Mouse (Mus musculus) lung, adult 2 months (tissue): Measurements from ENCODE around the gene Sh3pxd2a. TPM values are rescaled to one million over a fixed set of nuclear protein-coding genes. Genes with fewer than 3 reads are reported as not detected.

Experiments
- DNase-seq: peaks from one replicate; pipeline ENCODE4 v3.0.0; 2022
- H3K4me1 ChIP-seq: fragments of 200-500 bp; 2 replicates; pipeline ENCODE4 v1.6.1; 2011; ENCODE audit warnings: low read length; ENCODE audit not compliant: control insufficient read depth, insufficient read depth
- H3K4me3 ChIP-seq: fragments of 200-500 bp; replicated peaks from 2 replicates; pipeline ENCODE3; 2011; ENCODE audit warnings: low read depth, mild to moderate bottlenecking, control low read depth, low read length; ENCODE audit errors: extremely low read depth
- CTCF ChIP-seq: fragments of 200-500 bp; IDR thresholded peaks from 2 replicates; pipeline ENCODE4 v1.5.1; 2011; ENCODE audit warnings: mild to moderate bottlenecking, low read length, control low read depth; ENCODE audit not compliant: insufficient read depth
- POLR2A ChIP-seq: fragments of 200-500 bp; IDR thresholded peaks from 2 replicates; pipeline ENCODE4 v1.6.1; 2011; ENCODE audit warnings: low read depth, mild to moderate bottlenecking, control low read depth, low read length, borderline replicate concordance; ENCODE audit errors: extremely low read depth
- WGBS: fragments of 180-500 bp; shearing (Covaris S2); methylation state at CpG from one replicate; pipeline ENCODE4 v1.1.7; 2018; 5-methylcytosine and 5-hydroxymethylcytosine counted together
- polyA plus RNA-seq: library from polyadenylated mRNA; depleted of rRNA; stranded (reverse); fragments of >200 nt; gene quantifications from 2 replicates; pipeline ENCODE4 v1.2.3, GENCODE M21; 2012

Gene Sh3pxd2a
- polyA plus RNA-seq, 1 experiment, result 40.9 TPM

DNA sequence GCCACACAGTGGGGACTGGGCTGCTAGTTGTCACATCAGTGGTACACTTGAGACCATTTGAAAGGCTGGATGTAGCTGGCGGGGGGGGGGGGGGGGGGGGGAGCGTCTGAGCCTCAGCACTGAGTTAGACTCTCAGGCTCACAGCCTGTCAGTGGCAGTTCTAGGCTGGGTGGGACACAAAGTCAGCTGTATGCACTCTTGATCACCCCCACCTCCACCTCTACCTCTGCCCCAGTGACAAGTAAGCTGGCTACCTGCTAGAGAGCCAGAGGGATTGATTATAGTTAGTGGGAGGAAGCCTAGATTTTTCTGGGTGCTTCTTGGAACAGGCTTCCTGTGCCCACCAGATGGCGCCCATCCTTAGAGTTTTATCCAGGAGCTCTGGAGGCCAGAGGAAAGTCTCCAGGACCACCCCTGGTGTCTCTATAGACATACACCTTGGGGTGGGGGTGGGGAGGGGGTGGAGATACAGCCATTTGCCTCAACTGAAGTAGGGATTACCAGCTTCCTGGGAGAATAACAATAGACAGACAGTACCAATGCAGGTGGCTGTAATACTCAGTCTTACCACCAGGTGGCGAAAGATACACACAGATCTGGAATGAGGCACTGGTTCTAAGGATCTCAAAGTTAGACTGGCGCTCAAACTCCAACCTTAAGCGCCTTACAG lies 107.9 kb downstream of the Sh3pxd2a start:
- Histone ChIP-seq H3K4me1 (peaks cover 3% of the 10 kb centered on the region; the same call in 1 of the 2 replicates), H3K4me3 (no peak overlapping the region)
- TF ChIP-seq CTCF (peak; percentile 55), POLR2A (no peak)
- peak; percentile 78 for DNase-seq
- 8% methylated on average over 4 of the region's 6 CpGs for WGBS

DNA sequence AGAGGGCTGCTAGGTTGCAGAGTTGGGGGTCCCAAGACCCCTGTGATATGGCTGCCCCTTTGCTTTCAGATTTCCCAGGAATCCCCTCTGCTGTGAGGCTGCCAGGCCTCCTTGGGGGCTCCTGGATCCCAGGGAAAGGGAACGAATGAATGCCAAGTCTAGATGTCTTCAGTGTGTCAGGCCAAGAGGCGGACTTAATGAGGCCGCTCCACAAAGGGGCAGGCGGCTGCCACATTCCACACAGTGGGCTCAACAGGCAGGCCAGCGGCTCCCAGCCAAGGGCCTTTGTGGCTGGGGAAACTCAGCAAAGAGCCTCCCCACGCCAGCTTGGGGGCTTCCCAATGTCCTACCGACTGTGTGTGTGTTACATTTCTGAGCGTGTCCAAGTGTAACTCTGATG lies 109.7 kb downstream of the Sh3pxd2a start:
- H3K4me1 ChIP-seq, result peaks cover 3% of the 10 kb centered on the region; the same call in 1 of the 2 replicates
- H3K4me3 ChIP-seq, result no peak overlapping the region
- no peak for DNase-seq
- 93% methylated on average over 8 of the region's 8 CpGs for WGBS
- no peak for TF ChIP-seq CTCF
- TF ChIP-seq POLR2A, result no peak

DNA sequence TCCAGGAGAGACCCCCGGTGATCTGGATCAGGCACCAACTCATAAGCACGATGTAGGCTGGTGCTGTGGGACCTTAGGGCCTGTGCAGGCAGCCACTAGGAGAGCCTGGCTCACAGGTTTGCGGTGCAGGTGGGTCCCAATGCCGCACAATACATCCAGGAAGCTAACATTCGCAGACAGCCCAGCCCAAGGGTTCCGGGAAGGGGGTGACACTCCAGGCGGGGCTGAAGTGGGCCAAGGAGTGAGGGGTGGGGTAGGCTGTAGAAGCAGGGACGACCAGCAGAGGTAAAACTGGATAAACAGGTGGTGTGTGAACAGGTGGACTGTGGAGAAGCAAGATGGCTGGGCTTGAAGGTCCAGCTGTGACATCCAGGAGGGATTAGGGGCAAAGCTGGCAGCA lies 115.2 kb downstream of the Sh3pxd2a start:
- 67% methylated on average over 8 of the region's 8 CpGs for WGBS
- Histone ChIP-seq H3K4me3 (no peak overlapping the region), H3K4me1 (peaks cover 7% of the 10 kb centered on the region)
- DNase-seq, result no peak
- no peak for TF ChIP-seq CTCF
- no peak for TF ChIP-seq POLR2A

DNA sequence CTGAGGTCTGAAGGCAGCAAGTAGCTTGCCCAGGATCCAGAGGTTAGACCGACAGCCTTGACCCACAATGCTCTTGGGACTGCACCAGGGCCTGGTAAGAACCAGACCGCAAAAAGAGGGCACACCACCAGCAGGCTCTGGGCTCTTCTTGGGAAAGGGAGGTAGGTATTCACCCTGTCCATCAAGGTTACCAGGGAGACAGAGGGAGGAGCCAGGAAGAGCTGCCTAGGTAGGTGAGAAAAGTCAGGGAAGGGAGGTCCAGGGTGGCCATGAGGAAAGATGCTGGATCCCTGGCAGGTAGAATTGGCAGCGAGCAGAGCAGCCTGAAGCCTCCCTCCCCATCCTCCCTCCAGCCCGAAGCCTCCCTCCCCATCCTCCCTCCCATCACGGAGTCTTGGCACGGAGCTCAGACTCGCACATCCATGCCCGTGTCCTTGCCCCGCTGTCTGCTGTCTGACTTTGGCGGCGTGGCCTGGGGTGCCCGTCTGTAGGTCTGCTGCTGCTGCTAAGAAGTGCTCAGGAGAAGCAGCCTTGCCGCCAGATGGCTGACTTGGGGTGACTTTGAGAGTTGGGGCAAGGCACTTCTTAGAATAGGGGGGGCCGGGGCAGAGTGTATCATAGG lies 115.7 kb downstream of the Sh3pxd2a start:
- Histone ChIP-seq H3K4me1 (peaks cover 7% of the 10 kb centered on the region), H3K4me3 (no peak overlapping the region)
- no peak for DNase-seq
- WGBS, result 80% methylated on average over 14 of the region's 14 CpGs
- no peak for TF ChIP-seq POLR2A
- no peak for TF ChIP-seq CTCF

DNA sequence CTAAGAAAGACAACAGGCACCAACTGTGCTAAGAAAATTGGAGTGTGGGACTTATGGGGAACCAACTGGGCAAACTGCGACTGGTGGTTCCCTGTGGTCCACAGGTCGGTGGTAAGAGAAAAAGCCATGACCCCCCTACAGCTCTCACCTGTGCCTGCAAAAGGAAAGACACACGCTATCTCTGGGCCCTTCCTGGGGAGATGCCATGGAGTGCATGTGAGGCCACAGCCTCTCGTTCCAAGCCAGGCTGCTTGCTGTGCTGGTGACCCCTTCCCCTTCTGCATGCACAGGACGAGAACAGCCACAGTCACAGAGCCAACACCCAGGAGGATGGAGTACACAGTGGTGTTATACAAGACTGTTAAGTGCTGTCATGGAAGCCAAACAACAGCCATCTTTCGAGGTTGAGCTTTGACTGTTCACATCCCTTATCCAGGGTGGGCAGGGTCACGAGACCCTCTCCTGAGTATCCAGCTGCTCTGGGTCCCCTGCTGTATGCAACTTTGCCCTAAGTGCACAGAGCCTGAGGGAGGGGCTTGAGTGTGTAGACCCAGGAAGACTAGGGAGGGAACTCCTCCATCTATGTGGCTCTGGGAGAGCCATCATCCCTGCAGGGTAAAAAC lies 117.1 kb downstream of the Sh3pxd2a start:
- TF ChIP-seq CTCF, result no peak
- no peak for TF ChIP-seq POLR2A
- Histone ChIP-seq H3K4me1 (peaks cover 7% of the 10 kb centered on the region), H3K4me3 (no peak overlapping the region)
- WGBS, result 73% methylated on average over 7 of the region's 7 CpGs
- DNase-seq, result no peak

DNA sequence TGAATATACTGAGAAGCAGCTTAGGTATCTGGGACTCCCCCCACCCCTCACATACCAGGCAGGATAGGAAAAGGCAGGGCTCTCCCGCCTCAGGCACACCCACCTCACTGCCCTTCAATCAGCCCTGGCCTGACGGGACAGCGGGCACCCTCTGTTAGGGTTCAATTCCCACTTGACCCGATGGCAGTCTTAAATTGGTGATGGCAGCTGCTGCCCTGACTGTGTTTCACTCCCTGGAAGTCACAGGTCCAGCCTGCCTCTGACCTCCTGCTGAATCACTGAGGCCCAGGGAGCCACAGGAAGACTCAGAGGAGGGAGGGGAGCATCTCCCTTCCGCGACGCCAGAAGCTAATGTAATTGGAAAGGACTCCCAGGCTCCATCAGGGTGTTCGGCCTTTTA lies 117.6 kb downstream of the Sh3pxd2a start:
- TF ChIP-seq CTCF (no peak), POLR2A (no peak)
- peaks cover 7% of the 10 kb centered on the region for H3K4me1 ChIP-seq
- no peak for DNase-seq
- no peak overlapping the region for H3K4me3 ChIP-seq
- WGBS, result 40% methylated on average over 8 of the region's 8 CpGs

DNA sequence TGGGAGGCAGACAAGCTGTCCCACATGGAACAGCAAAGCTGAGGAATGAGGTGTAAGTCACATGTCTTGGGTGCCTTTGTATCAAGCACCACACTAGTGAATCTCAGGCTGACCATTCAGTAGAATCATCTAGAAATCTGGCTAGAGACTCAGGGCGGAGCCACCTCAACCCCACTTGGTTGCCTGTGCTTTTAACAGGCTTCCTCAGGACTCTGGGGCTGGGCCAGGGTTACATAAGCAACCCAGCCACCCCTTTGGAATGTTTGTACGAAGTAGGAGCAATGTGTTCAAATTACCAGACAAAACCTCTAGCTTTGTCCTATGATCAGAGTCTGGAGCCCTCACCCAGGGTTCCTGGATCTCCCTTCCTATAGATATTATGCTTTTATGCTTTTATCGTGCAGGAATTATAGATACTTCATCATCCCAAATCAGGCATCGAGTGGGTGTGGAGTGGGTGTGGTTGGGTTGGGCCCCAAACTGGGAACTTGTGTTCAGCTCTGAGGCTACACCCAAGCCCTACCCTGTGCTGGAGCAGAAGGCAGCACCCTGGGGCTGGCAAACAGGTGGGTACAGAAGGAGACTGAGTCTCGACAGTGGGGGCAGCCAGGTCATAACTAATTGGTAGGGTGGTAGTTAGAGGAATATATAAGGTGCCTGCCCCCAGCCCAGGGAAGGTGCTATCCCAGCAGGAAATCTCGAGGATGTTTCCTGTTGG lies 118.2 kb downstream of the Sh3pxd2a start:
- 47% methylated on average over 6 of the region's 6 CpGs for WGBS
- Histone ChIP-seq H3K4me3 (no peak overlapping the region), H3K4me1 (peaks cover 7% of the 10 kb centered on the region)
- TF ChIP-seq CTCF, result no peak
- no peak for TF ChIP-seq POLR2A
- no peak for DNase-seq

DNA sequence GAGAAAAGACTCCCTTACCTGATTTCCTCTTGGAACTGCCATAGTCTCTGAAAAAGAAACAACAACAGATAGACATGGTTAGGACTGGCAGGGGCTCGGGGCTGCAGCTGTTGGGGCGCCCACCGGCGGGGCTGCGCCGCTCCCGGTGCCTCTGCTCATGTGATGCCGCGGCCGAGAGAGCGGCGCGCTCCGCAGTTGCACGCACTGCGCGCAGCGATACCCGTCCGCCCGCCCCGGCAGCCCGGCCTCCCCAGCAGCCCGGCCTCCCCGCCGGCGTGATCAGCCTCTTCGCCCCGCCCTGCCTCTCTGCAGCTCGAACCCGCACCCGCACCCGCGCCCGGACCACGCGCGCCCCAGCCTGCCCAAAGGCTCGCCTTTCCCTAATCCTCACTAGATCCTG lies 120.8 kb downstream of the Sh3pxd2a start:
- WGBS, result 31% methylated on average over 39 of the region's 39 CpGs
- TF ChIP-seq POLR2A (no peak), CTCF (no peak)
- H3K4me1 ChIP-seq, result peaks cover 12% of the 10 kb centered on the region
- no peak overlapping the region for H3K4me3 ChIP-seq
- DNase-seq, result no peak

DNA sequence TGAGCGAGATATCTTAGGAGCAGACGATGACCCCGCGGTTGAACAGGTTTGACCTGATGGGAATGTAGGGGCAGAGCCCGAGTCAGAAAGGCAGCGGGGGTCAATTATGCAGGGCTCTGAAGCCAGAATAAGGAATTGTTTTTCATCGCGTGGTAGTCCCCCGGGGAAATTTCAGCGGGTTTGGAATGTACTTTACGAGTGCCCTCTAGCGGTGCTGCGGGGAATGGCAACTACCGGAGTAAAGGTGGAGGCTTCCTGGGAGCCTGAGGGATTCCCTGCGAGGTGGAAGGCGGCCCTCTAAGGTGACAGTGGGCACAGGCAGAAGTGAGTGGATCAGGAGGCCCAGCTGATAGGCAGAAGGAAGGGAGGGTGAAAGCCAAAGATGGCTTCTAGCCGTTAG lies 125.0 kb downstream of the Sh3pxd2a start:
- TF ChIP-seq CTCF (peak; percentile 86), POLR2A (no peak)
- WGBS, result 7% methylated on average over 17 of the region's 17 CpGs
- DNase-seq, result peak; percentile 80
- peaks cover 14% of the 10 kb centered on the region for H3K4me1 ChIP-seq
- no peak overlapping the region for H3K4me3 ChIP-seq
